Mouse (Mus musculus) heart, embryonic 14.5 days (tissue): ENCODE results near the gene Mfsd10. TPM values are rescaled to one million over a fixed set of nuclear protein-coding genes. Genes with fewer than 3 reads are reported as not detected.

ENCODE experiments used
- ATAC-seq: fragments of 200-750 bp; cut with Nextera tagmentation; 2 replicates; pipeline ENCODE4 v1.8.0; 2017; ENCODE audit warnings: low read depth, moderate TSS enrichment; ENCODE audit not compliant: insufficient number of reproducible peaks, insufficient read depth, low FRiP score
- H3K27ac ChIP-seq, 2 experiments: fragments of 200-500 bp in 1 of 2; fragments of 300-500 bp in 1 of 2; sonication (generic) in 1 of 2; replicated peaks in 1 of 2; 2 replicates each; pipeline ENCODE4 v1.5.1; 2012 to 2014; ENCODE audit warnings: low read depth in 2 of 2, low read length in 2 of 2, control low read depth in 1 of 2, mild to moderate bottlenecking in 1 of 2, mixed read lengths in 1 of 2; ENCODE audit not compliant: control insufficient read depth in 1 of 2, insufficient read depth in 1 of 2
- H3K27me3 ChIP-seq: fragments of 300-500 bp; sonication (generic); 2 replicates; pipeline ENCODE4 v1.6.1; 2014; ENCODE audit warnings: mild to moderate bottlenecking, low read length, control low read depth; ENCODE audit not compliant: control insufficient read depth, insufficient read depth
- H3K36me3 ChIP-seq: fragments of 300-500 bp; sonication (generic); 2 replicates; pipeline ENCODE4 v1.6.1; 2014; ENCODE audit warnings: mild to moderate bottlenecking, control low read depth, low read length, mixed read lengths; ENCODE audit not compliant: control insufficient read depth, insufficient read depth
- H3K4me1 ChIP-seq, 2 experiments: fragments of 200-500 bp in 1 of 2; fragments of 300-500 bp in 1 of 2; sonication (generic) in 1 of 2; 2 replicates each; pipeline ENCODE4 v1.6.1; 2012 to 2014; ENCODE audit warnings: low read length in 2 of 2, control low read depth in 1 of 2, mixed read lengths in 1 of 2; ENCODE audit not compliant: control insufficient read depth in 2 of 2, insufficient read depth in 2 of 2
- H3K4me2 ChIP-seq: fragments of 300-500 bp; sonication (generic); 2 replicates; pipeline ENCODE4 v1.6.1; 2014; ENCODE audit warnings: mild to moderate bottlenecking, low read length
- H3K4me3 ChIP-seq, 2 experiments: fragments of 200-500 bp in 1 of 2; fragments of 300-500 bp in 1 of 2; sonication (generic) in 1 of 2; 2 replicates each; pipeline ENCODE4 v1.5.1; 2012 to 2014; ENCODE audit warnings: low read length in 2 of 2, mild to moderate bottlenecking in 2 of 2, control low read depth in 1 of 2, low read depth in 1 of 2, moderate library complexity in 1 of 2; ENCODE audit not compliant: control insufficient read depth in 1 of 2, insufficient read depth in 1 of 2
- H3K9ac ChIP-seq: fragments of 300-500 bp; sonication (generic); 2 replicates; pipeline ENCODE4 v1.6.1; 2014; ENCODE audit warnings: mild to moderate bottlenecking, low read length
- H3K9me3 ChIP-seq: fragments of 300-500 bp; sonication (generic); 2 replicates; pipeline ENCODE4 v1.6.1; 2016; ENCODE audit warnings: low read length, control low read depth; ENCODE audit not compliant: control insufficient read depth
- WGBS: fragments of 180-500 bp; shearing (Covaris S2); extraction: QIAGEN DNeasy Blood & Tissue Kit; methylation state at CpG from one replicate; pipeline ENCODE4 v1.1.7; 2014; 5-methylcytosine and 5-hydroxymethylcytosine counted together
- polyA plus RNA-seq: library from polyadenylated mRNA; unstranded; fragments of >200 nt; fragmentation: Nextera tagmentation; extraction: Ambion mirVana; gene quantifications from 2 replicates; pipeline ENCODE4 v1.2.1, GENCODE M21; 2014

Gene Mfsd10
- polyA plus RNA-seq, 1 experiment from 2014 or later = 75.7 TPM

DNA sequence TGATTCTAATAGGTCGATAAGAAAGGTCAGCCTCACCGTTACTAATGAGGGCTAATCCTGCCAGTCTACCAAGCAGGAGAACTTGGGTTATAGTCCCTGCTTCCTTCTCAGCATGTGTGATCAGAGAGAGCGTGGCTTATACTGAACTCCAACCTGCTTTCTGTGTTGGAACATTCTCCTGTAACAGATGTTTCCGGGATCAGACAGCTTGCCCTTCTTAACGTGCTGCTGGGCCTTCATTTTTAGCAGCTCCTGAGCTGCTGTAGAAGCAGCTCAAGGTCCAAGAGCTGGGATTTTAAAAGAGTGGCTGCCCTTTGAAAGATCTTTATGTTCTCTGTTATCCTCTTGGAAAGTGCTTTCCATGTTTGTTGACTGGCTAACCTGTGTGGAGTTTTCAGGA is 51.8 kb downstream of the Mfsd10 start:
- H3K4me1 ChIP-seq = peaks cover 13 to 34% of the 10 kb centered on the region in 2 experiments
- WGBS = 71% methylated on average over 5 of the region's 5 CpGs

More for the DNA sequence above, 51.8 kb downstream of the Mfsd10 start:
- H3K9me3 ChIP-seq = no peaks in the 10 kb centered on the region
- H3K4me2 ChIP-seq = no peak overlapping the region
- ATAC-seq = no peak
- H3K9ac ChIP-seq = no peak overlapping the region
- H3K27ac ChIP-seq = no peak overlapping the region
- H3K36me3 ChIP-seq = no peaks in the 10 kb centered on the region
- no peaks in the 10 kb centered on the region for H3K27me3 ChIP-seq
- H3K4me3 ChIP-seq = no peak overlapping the region

Other genes with a start within 250 kb of the Mfsd10 start
- gene Tnip2, start 123.2 kb downstream of the Mfsd10 start, polyA plus RNA-seq = 17.0 and 19.9 TPM in 2 replicates
- 3.5 and 6.8 TPM in 2 replicates for gene Sh3bp2, start 111.4 kb downstream of the Mfsd10 start, polyA plus RNA-seq
- 151 and 164 TPM in 2 replicates for gene Add1, start 63.5 kb downstream of the Mfsd10 start, polyA plus RNA-seq
- gene Nop14, start 22.9 kb upstream of the Mfsd10 start, polyA plus RNA-seq = 14.1 and 16.3 TPM in 2 replicates
- gene Grk4, start 23.2 kb upstream of the Mfsd10 start, polyA plus RNA-seq = 2.0 and 2.1 TPM in 2 replicates
- 11.0 and 11.9 TPM in 2 replicates for gene Htt, start 124.5 kb upstream of the Mfsd10 start, polyA plus RNA-seq